Mouse (Mus musculus) gastrocnemius, adult 18-20 months (tissue): ENCODE measurements around the gene Rcc1. TPM values are rescaled to one million over a fixed set of nuclear protein-coding genes. Genes with fewer than 3 reads are reported as not detected.
A peak's percentile ranks its signal among the peaks of the same experiment; 100 is the strongest.

ENCODE experiments used
- DNase-seq: peaks from one replicate; pipeline ENCODE4 v3.0.0; 2021; ENCODE audit warnings: low spot score
- total RNA-seq, 2 experiments: library from RNA; stranded (reverse); gene quantifications; 2 replicates each; pipeline ENCODE4 v1.2.3; 2021

Rcc1 gene
- total RNA-seq, 2 experiments from 2014 or later = 5.6 to 7.7 TPM

GRCm38 (mm10) chr4:132356170-132356569 is 2.8 kb upstream of the Rcc1 start:
- DNase-seq = no peak

GRCm38 (mm10) chr4:132355403-132355802 is 2.0 kb upstream of the Rcc1 start:
- no peak for DNase-seq

- DNase-seq = no peak
Observed at GRCm38 (mm10) chr4:132354571-132354970, 1.2 kb upstream of the Rcc1 start.

- no peak for DNase-seq
Observed at GRCm38 (mm10) chr4:132352739-132353138, 666 bp downstream of the Rcc1 start.

GRCm38 (mm10) chr4:132351401-132351800 is 2.0 kb downstream of the Rcc1 start:
- no peak for DNase-seq

GRCm38 (mm10) chr4:132350854-132351253 is 2.6 kb downstream of the Rcc1 start:
- DNase-seq = no peak

- DNase-seq = no peak
Observed at GRCm38 (mm10) chr4:132350123-132350740, 3.2 kb downstream of the Rcc1 start.

- DNase-seq = no peak
Observed at GRCm38 (mm10) chr4:132349495-132350122, 3.8 kb downstream of the Rcc1 start.

GRCm38 (mm10) chr4:132346661-132347060 is 6.7 kb downstream of the Rcc1 start:
- no peak for DNase-seq

GRCm38 (mm10) chr4:132346261-132346660 is 7.1 kb downstream of the Rcc1 start:
- DNase-seq = no peak

GRCm38 (mm10) chr4:132345843-132346212 is 7.6 kb downstream of the Rcc1 start:
- no peak for DNase-seq

GRCm38 (mm10) chr4:132345135-132345842 is 8.1 kb downstream of the Rcc1 start:
- peak; percentile 95 for DNase-seq

GRCm38 (mm10) chr4:132344403-132345134 is 8.8 kb downstream of the Rcc1 start:
- no peak for DNase-seq

GRCm38 (mm10) chr4:132341451-132341850 is 12.0 kb downstream of the Rcc1 start:
- DNase-seq = no peak

- DNase-seq = peak; percentile 34
Observed at GRCm38 (mm10) chr4:132338943-132339342, 14.5 kb downstream of the Rcc1 start.

- DNase-seq = no peak
Observed at GRCm38 (mm10) chr4:132332880-132333279, 20.5 kb downstream of the Rcc1 start.

- DNase-seq = no peak
Observed at GRCm38 (mm10) chr4:132331960-132332359, 21.4 kb downstream of the Rcc1 start.

- DNase-seq = no peak
Observed at GRCm38 (mm10) chr4:132329835-132330354, 23.5 kb downstream of the Rcc1 start.

GRCm38 (mm10) chr4:132329115-132329834 is 24.1 kb downstream of the Rcc1 start, which contains the start of gene Trnau1ap:
Gene Trnau1ap, minus strand, starts transcription at chr4:132329538.
- peak; percentile 90 for DNase-seq

GRCm38 (mm10) chr4:132328391-132328982 is 24.9 kb downstream of the Rcc1 start:
- no peak for DNase-seq

- no peak for DNase-seq
Observed at GRCm38 (mm10) chr4:132326481-132326880, 26.9 kb downstream of the Rcc1 start.
